Mouse (Mus musculus): ENCODE measurements around the gene Sf3b5. TPM values are rescaled to one million over a fixed set of nuclear protein-coding genes. Genes with fewer than 3 reads are reported as not detected.

The Sf3b5 gene
- 45.9 and 47.4 TPM in 2 replicates for polyA plus RNA-seq (2014; fragmentation: Nextera tagmentation; extraction: Ambion mirVana)

GRCm38 (mm10) chr10:13005043-13005442 lies at the start of gene Sf3b5:
Gene Sf3b5, plus strand, starts transcription at chr10:13005343.
- H3K4me2 ChIP-seq (replicated peaks; ENCODE audit: low read depth, low read length): no peak within 1 kb of the TSS
- H3K27ac ChIP-seq (ENCODE audit: low read length): no peak within 1 kb of the TSS
- H3K36me3 ChIP-seq (ENCODE audit: control insufficient read depth, insufficient read depth, low read length): no peaks in the 10 kb centered on the region
- H3K4me3 ChIP-seq (ENCODE audit: low read depth, low read length): no peak within 1 kb of the TSS
- ATAC-seq (ENCODE audit: insufficient number of reproducible peaks, insufficient read depth, low FRiP score, low read depth): no peak
- peaks cover 11% of the 10 kb centered on the region for H3K4me1 ChIP-seq (ENCODE audit: control insufficient read depth, insufficient read depth, low read length)
- no peaks in the 10 kb centered on the region for H3K9me3 ChIP-seq (ENCODE audit: control insufficient read depth, low read depth, low read length)
- no peaks in the 10 kb centered on the region for H3K27me3 ChIP-seq (ENCODE audit: control insufficient read depth, insufficient read depth, low read length)
- H3K9ac ChIP-seq (replicated peaks; ENCODE audit: low read depth, low read length): no peak within 1 kb of the TSS
- WGBS: 84% methylated on average over 3 of the region's 3 CpGs

GRCm38 (mm10) chr10:12955831-12956230 lies 49.3 kb upstream of the Sf3b5 start:
- Histone ChIP-seq H3K9ac (replicated peaks; ENCODE audit: low read depth, low read length) (no peak overlapping the region), H3K27me3 (ENCODE audit: control insufficient read depth, insufficient read depth, low read length) (no peaks in the 10 kb centered on the region), H3K4me2 (replicated peaks; ENCODE audit: low read depth, low read length) (no peak overlapping the region), H3K36me3 (ENCODE audit: control insufficient read depth, insufficient read depth, low read length) (no peaks in the 10 kb centered on the region), H3K9me3 (ENCODE audit: control insufficient read depth, low read depth, low read length) (no peaks in the 10 kb centered on the region), H3K4me1 (ENCODE audit: control insufficient read depth, insufficient read depth, low read length) (no peaks in the 10 kb centered on the region), H3K4me3 (ENCODE audit: low read depth, low read length) (no peak overlapping the region), H3K27ac (ENCODE audit: low read length) (no peak overlapping the region)
- 30% methylated on average over 1 of the region's 1 CpGs for WGBS
- ATAC-seq (ENCODE audit: insufficient number of reproducible peaks, insufficient read depth, low FRiP score, low read depth): no peak

GRCm38 (mm10) chr10:12957271-12957670 lies 47.9 kb upstream of the Sf3b5 start:
- Histone ChIP-seq H3K9ac (replicated peaks; ENCODE audit: low read depth, low read length) (no peak overlapping the region), H3K27ac (ENCODE audit: low read length) (no peak overlapping the region), H3K9me3 (ENCODE audit: control insufficient read depth, low read depth, low read length) (no peaks in the 10 kb centered on the region), H3K4me2 (replicated peaks; ENCODE audit: low read depth, low read length) (no peak overlapping the region), H3K4me3 (ENCODE audit: low read depth, low read length) (no peak overlapping the region), H3K36me3 (ENCODE audit: control insufficient read depth, insufficient read depth, low read length) (no peaks in the 10 kb centered on the region), H3K4me1 (ENCODE audit: control insufficient read depth, insufficient read depth, low read length) (no peaks in the 10 kb centered on the region), H3K27me3 (ENCODE audit: control insufficient read depth, insufficient read depth, low read length) (no peaks in the 10 kb centered on the region)
- 79% methylated on average over 4 of the region's 4 CpGs for WGBS
- no peak for ATAC-seq (ENCODE audit: insufficient number of reproducible peaks, insufficient read depth, low FRiP score, low read depth)

- ATAC-seq (ENCODE audit: insufficient number of reproducible peaks, insufficient read depth, low FRiP score, low read depth): no peak
- Histone ChIP-seq H3K4me1 (ENCODE audit: control insufficient read depth, insufficient read depth, low read length) (no peaks in the 10 kb centered on the region), H3K9me3 (ENCODE audit: control insufficient read depth, low read depth, low read length) (no peaks in the 10 kb centered on the region), H3K36me3 (ENCODE audit: control insufficient read depth, insufficient read depth, low read length) (no peaks in the 10 kb centered on the region), H3K27me3 (ENCODE audit: control insufficient read depth, insufficient read depth, low read length) (no peaks in the 10 kb centered on the region), H3K27ac (ENCODE audit: low read length) (no peak overlapping the region), H3K4me3 (ENCODE audit: low read depth, low read length) (no peak overlapping the region), H3K4me2 (replicated peaks; ENCODE audit: low read depth, low read length) (no peak overlapping the region), H3K9ac (replicated peaks; ENCODE audit: low read depth, low read length) (no peak overlapping the region)
- WGBS: 87% methylated on average over 8 of the region's 8 CpGs
These were observed 43.6 kb upstream of the Sf3b5 start for GRCm38 (mm10) chr10:12961546-12961945.

GRCm38 (mm10) chr10:12962238-12962637 lies 42.9 kb upstream of the Sf3b5 start:
- no peak overlapping the region for H3K9ac ChIP-seq (replicated peaks; ENCODE audit: low read depth, low read length)
- no peaks in the 10 kb centered on the region for H3K9me3 ChIP-seq (ENCODE audit: control insufficient read depth, low read depth, low read length)
- no peak for ATAC-seq (ENCODE audit: insufficient number of reproducible peaks, insufficient read depth, low FRiP score, low read depth)
- H3K27me3 ChIP-seq (ENCODE audit: control insufficient read depth, insufficient read depth, low read length): no peaks in the 10 kb centered on the region
- no peaks in the 10 kb centered on the region for H3K36me3 ChIP-seq (ENCODE audit: control insufficient read depth, insufficient read depth, low read length)
- no peaks in the 10 kb centered on the region for H3K4me1 ChIP-seq (ENCODE audit: control insufficient read depth, insufficient read depth, low read length)
- no peak overlapping the region for H3K27ac ChIP-seq (ENCODE audit: low read length)
- H3K4me2 ChIP-seq (replicated peaks; ENCODE audit: low read depth, low read length): no peak overlapping the region
- no peak overlapping the region for H3K4me3 ChIP-seq (ENCODE audit: low read depth, low read length)

GRCm38 (mm10) chr10:12963362-12964147 lies 41.6 kb upstream of the Sf3b5 start:
- H3K9me3 ChIP-seq (ENCODE audit: control insufficient read depth, low read depth, low read length): no peaks in the 10 kb centered on the region
- 5% methylated on average over 29 of the region's 29 CpGs for WGBS
- no peaks in the 10 kb centered on the region for H3K27me3 ChIP-seq (ENCODE audit: control insufficient read depth, insufficient read depth, low read length)
- no peak overlapping the region; the same call in 1 of the 2 replicates for H3K27ac ChIP-seq (ENCODE audit: low read length)
- no peaks in the 10 kb centered on the region for H3K4me1 ChIP-seq (ENCODE audit: control insufficient read depth, insufficient read depth, low read length)
- peak overlapping the region; percentile 83 for H3K4me2 ChIP-seq (replicated peaks; ENCODE audit: low read depth, low read length)
- peak overlapping the region; percentile 50 for H3K9ac ChIP-seq (replicated peaks; ENCODE audit: low read depth, low read length)
- H3K36me3 ChIP-seq (ENCODE audit: control insufficient read depth, insufficient read depth, low read length): no peaks in the 10 kb centered on the region
- peak overlapping the region; percentile 65 for H3K4me3 ChIP-seq (ENCODE audit: low read depth, low read length)
- peak; percentile 59 for ATAC-seq (ENCODE audit: insufficient number of reproducible peaks, insufficient read depth, low FRiP score, low read depth)

GRCm38 (mm10) chr10:12964151-12965075 lies 40.7 kb upstream of the Sf3b5 start, which contains the start of gene Stx11:
Gene Stx11, minus strand, starts transcription at chr10:12964298.
- WGBS: 3% methylated on average over 56 of the region's 56 CpGs
- Histone ChIP-seq H3K27me3 (ENCODE audit: control insufficient read depth, insufficient read depth, low read length) (no peaks in the 10 kb centered on the region), H3K9me3 (ENCODE audit: control insufficient read depth, low read depth, low read length) (no peaks in the 10 kb centered on the region), H3K36me3 (ENCODE audit: control insufficient read depth, insufficient read depth, low read length) (no peaks in the 10 kb centered on the region), H3K4me2 (replicated peaks; ENCODE audit: low read depth, low read length) (peak within 1 kb of the TSS; percentile 83), H3K9ac (replicated peaks; ENCODE audit: low read depth, low read length) (peak within 1 kb of the TSS; percentile 50), H3K27ac (ENCODE audit: low read length) (peak within 1 kb of the TSS; percentile 21; the same call in 1 of the 2 replicates), H3K4me3 (ENCODE audit: low read depth, low read length) (peak within 1 kb of the TSS; percentile 65), H3K4me1 (ENCODE audit: control insufficient read depth, insufficient read depth, low read length) (no peaks in the 10 kb centered on the region)
- ATAC-seq (ENCODE audit: insufficient number of reproducible peaks, insufficient read depth, low FRiP score, low read depth): peak; percentile 92

GRCm38 (mm10) chr10:12965669-12966180 lies 39.4 kb upstream of the Sf3b5 start:
- H3K4me3 ChIP-seq (ENCODE audit: low read depth, low read length): no peak overlapping the region
- H3K27me3 ChIP-seq (ENCODE audit: control insufficient read depth, insufficient read depth, low read length): no peaks in the 10 kb centered on the region
- no peaks in the 10 kb centered on the region for H3K4me1 ChIP-seq (ENCODE audit: control insufficient read depth, insufficient read depth, low read length)
- H3K27ac ChIP-seq (ENCODE audit: low read length): no peak overlapping the region
- H3K4me2 ChIP-seq (replicated peaks; ENCODE audit: low read depth, low read length): no peak overlapping the region
- no peaks in the 10 kb centered on the region for H3K9me3 ChIP-seq (ENCODE audit: control insufficient read depth, low read depth, low read length)
- H3K36me3 ChIP-seq (ENCODE audit: control insufficient read depth, insufficient read depth, low read length): no peaks in the 10 kb centered on the region
- ATAC-seq (ENCODE audit: insufficient number of reproducible peaks, insufficient read depth, low FRiP score, low read depth): no peak
- H3K9ac ChIP-seq (replicated peaks; ENCODE audit: low read depth, low read length): no peak overlapping the region
- 62% methylated on average over 5 of the region's 5 CpGs for WGBS

Data from stomach, embryonic 14.5 days (tissue).